Mouse (Mus musculus) kidney, adult 8-10 months (tissue): ENCODE data around the gene Barhl2.

Experiments used
- DNase-seq, 2 experiments: peaks; one replicate each; pipeline ENCODE4 v3.0.0; 2022

Barhl2 gene

DNA sequence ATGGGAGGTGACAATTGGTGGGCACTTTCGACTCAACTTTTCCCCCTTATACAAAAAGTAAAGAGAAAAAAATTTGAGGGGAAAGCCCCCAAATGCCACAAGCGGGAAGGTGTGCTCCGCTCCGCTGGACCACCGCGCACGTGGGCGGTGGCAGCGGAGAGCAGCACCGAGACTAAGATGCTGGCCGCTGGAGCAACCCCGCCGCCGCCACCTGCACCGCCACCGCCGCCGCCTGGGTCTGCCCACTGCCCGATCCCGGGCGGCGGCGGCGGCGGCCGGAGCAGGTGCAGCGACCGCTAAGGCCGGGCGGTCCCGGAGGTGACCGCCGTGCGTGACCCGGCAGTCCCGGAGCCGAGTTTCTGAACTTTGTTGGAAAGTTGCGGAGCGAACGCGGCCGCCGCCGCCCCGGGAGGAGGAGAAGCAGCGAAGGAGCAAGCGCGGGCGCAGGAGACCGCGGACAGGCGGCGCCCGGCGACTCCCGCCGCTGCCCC lies at the start of gene Barhl2:
Barhl2 (minus strand) TSS at position 181 of the 491 bp plus-strand sequence.
- DNase-seq, result no peak

DNA sequence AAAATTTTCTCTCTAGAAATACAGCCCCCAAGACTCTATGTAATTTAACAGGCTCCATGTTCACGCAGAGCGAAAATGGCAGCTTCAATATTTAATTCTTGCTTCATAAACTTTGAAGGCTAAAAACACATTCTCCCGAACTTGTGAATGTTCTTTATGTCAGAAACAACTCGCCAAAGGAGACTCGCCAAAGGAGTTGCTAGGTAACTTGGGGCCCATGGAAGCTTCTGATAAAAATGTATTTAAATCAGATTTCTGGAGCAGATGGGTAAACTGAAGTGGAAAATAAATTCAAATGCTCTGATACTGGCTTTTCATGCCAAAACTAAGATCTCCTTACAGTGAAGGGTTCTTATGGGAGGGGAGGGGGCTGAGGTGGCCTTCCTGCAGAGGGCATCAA lies 48.1 kb upstream of the Barhl2 start:
- DNase-seq, result no peak

DNA sequence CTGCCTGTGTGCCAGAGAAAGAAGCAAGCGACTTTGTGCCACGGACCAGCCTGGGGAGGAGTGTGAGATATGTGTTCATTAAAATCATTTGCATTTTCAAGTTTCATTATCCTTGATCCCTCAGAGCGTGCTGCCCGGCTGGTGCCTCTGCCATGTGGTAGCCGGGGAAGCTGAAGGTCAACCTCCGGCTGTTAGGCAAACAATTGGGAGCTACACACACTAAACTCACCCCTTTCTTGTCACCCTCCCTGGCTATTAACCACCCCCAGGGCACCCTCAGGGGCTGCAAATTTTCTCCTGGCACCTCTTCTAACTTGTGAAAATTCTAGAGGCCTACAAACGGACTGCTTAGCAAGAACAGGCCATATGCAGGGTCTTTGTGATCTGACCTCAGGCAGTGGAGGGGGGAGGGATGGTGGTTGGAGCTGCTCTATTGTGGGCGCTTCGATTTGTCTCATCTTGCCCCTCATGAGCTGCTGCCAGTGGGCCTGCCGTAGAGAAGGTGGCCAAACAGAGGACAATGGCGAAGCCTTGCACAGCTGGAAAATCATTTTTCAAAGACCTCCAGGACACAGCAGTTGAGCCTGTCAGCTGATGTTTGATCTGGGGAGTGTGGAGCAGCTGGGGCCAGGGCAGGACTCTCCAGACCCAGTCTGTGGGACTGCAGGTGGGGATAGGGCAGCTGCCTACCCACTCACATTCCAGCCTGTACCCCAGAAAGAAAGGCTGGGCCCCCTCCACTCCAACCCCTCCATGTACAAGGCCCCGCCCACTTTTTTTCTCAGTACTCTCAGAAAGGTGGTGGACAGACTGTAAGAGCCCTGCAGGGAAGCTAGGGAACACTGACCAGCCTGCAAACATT lies 44.9 kb upstream of the Barhl2 start:
- no peak for DNase-seq

DNA sequence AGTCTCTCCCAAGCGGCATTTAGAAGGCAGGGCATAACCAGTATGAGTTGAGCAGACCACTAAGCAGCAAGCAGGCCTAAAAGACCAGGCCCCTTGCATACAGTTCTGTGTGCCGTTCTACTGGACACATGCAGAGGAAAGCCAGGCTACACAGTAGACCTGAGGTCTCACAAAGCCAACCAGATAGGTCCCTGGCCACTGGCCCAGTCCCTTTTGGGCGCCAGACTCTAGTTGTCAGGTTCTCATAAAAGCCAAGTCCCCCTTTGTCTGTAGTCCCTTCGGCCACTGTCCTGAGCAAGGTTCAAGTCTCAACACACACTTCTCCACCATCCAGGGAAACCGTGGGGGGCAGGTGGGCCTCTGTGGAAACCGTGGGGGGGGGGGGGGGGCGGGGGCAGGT lies 44.3 kb upstream of the Barhl2 start:
- DNase-seq, result no peak

DNA sequence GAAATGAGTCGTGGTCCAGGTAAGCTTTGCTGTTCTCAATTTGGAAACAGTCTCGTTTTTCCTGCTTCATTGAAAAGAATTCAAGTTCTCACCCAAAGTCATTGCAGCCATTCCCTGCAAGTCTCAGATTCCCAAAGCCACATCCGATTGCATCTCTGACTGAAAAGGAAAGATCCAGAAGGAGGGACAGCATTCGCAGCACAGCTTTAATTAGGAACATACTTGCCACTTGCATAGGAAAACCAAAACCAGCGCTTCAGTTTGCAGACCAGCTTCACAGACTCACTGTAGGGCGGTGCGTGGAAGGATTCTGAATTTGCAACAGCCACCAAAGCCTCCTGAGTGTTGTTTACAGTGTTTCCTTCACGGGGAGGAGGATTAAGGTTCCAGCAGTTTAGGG lies 33.8 kb upstream of the Barhl2 start:
- no peak for DNase-seq

DNA sequence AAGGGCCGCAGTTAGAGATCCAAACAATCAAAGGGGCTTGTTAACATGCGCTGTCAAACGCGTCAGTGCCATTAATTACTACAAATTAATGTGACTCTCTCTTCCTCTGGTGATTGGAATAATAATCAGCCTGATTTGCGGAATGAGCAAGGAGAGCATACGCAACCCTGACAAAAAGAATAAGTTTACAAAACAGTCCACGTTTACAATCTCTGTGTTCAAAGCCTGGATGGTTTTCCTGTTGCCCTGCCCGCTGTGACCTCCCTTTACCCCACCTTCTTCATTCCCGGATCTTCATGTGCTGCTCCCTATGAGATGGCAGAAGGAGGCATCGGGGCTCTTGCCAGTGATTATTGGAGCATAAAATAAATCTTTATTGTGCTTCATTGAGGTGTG lies 14.1 kb upstream of the Barhl2 start:
- no peak for DNase-seq

DNA sequence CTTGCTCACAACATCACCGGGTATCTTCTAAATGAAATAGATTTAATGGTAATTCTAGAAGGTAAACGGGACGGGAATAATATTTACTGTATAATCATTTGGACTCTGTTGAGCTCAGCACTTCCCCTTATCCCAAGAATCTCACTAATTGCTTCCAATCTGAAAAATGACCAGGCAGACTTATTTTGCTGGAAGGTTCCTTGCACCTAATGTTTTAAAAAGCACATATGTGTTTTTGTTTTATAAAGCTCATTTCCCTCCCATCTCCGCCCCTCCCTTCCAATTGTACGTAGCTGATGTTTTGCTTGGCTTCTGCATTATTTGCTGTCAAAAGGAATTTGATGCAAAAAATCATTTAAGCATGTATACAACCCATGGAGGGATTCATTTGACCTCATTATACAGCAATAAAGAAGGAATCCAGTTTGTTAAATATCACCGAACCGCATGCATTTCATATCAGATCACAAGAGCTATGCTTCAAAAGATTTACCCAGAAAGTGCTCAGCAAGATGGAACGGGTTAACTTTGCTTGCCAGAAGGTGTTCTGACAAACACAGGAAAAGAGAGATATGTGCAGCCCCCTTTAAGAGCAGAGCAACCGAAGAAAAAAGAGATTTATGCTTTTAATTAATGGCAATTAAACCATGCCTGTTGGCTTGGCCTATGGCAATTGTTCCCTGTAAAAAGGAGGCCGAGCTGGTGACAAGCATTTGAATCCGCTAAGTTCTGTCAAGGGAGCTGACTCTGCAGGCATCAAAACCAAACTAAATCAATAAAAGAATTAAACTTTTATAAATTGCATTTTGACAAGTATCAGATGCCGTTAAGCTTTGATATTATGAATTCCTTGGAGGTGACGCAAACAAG lies 13.5 kb upstream of the Barhl2 start:
- no peak for DNase-seq

DNA sequence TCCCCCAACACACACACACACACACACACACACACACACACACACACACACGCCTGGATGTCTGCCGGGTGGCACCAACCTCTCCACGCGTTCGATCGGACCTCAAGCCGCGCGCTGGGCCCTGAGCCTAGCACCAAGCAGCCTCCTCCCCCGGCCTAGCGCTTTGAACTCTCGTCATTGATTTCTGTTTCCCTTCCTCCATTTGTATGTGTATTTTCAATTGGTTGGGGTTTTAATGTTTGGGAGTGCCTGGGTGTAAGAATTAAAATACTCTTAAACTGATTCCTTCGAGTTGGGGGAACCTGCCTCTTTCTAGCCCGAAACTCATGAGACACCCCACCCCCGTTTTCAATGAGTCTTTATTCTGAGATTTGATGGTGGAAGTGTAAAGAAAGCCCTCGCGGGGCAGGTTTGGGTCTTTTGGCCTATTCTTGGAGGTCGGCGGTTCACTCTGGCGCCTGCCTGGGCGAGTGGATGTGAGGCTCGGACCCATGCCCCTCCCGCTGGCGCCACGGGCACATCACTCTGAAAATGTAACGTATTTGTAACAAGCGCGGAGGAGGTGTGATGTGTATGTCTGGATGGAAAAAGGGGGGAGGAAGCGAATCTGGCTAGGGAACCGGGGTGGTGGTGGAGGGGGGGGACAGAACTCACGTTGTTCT lies 7.3 kb upstream of the Barhl2 start:
- DNase-seq, result no peak

DNA sequence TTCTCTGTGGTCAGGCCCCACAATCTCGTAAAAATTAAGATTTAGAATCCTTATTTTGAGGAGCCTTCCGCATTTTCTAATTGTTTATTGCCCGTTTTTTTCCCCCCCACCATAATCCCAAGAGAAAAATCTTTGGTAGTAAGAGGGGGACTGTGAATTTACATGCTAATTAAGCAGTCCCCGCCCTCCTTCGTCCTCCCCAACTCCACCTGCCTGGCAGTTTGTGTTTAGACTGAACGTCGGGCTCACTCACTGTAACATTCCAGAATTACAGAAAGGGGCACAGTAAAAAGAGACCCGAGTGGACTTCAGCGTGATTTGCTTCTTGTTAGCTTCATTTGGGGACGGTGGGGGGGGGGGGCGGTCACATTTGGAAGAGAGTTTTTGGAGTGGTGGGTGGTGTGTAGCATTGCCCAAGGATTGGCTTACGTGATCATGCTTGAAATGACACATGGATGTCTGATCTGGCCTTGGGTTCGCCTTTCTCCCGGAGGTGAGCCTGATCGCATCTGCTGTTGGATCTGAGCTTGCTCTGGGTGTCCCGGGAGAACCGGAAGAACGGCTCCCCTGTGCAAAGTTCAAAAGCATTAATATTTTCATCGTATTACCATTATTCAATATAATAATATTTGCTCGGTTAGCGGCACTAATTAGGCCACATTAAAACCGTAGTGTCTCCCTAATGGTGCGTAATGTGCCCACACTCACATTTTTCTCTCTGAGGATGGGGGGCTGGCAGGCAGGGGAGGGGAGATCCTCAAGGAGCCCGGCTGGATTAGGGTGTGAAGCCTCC lies 6.6 kb upstream of the Barhl2 start:
- DNase-seq, result no peak

DNA sequence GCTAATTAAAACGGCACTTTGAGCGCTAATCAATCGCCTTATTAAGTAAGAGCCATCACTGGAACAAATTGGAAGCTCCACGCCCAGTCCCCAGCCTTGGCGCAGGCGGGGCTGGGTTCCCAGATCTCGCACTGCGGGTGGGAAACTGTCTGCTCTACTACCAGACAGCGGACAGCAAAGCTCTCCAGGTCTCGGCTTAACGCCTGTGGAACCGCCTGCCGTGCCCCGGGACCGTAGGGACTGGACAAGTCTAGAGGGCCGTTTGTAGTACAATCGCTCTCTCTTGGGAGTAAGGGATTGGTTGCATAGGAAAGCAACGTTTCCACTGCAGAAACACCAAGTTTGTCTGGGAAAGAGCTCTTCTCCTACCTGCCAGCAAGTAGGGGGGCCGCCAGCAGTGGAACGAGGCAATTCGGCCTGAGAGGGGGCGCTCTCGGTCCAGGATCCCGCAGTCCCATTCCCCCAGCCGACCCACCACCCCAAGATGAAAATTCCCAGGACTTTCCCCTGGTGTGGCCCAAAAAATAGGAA lies 5.8 kb upstream of the Barhl2 start:
- DNase-seq, result no peak

DNA sequence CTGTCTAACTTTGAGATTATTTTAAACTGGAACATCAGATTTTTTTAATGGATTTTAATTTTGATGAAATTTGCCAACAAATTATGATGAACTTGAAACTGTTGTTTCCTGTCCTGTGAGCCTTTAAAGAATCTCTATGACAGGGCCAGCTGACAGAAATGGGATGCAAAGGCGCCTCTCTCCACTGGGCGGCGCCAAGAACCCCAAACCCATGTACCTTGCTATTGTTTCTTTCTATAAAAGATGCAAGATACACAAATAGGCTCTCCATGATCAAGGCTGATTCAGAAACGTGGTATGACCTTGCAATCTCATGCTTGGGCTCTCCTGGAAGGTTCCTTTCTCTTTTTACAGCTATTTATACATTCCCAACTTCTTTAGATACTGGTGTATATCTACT lies 3.9 kb upstream of the Barhl2 start:
- peak; percentile 13 to 63 for DNase-seq

DNA sequence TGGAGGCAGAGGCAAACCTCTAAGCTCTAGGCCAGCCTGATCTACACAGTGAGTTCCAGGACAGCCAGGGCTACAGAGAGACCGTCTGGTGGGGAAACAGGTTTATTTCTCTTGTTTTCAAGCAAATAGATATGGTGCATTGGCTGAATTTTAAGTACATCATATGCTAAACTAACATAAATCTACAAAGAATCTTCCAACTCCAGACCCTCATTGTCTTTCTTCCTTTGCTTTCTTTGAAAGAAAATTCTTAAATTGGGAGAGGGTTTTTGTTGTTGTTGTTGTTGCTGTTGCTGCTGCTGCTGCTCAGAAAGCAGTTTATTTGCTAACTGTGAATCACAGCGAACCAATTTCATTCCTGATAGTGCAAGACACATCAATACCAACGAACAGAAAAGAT lies 3.5 kb upstream of the Barhl2 start:
- no peak for DNase-seq

DNA sequence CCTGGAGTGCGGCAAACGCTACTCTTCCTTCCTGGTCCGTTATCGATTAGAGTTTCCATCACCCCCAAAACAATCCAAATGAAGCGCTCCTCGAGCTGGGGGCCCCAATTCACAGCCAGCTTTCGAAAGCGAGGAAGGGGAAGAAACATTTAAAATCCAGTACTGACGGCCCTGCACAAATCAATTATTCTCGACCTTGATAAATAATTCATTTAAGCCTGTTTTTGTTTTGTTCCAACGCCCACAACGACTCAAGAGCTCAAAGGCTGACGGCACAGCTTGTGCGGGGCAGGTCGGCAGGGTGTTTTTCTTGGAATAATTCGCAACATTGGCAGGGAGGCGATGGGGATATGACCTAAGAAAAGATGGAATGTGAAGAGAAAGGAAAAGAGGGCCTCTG lies 2.6 kb upstream of the Barhl2 start:
- no peak for DNase-seq

DNA sequence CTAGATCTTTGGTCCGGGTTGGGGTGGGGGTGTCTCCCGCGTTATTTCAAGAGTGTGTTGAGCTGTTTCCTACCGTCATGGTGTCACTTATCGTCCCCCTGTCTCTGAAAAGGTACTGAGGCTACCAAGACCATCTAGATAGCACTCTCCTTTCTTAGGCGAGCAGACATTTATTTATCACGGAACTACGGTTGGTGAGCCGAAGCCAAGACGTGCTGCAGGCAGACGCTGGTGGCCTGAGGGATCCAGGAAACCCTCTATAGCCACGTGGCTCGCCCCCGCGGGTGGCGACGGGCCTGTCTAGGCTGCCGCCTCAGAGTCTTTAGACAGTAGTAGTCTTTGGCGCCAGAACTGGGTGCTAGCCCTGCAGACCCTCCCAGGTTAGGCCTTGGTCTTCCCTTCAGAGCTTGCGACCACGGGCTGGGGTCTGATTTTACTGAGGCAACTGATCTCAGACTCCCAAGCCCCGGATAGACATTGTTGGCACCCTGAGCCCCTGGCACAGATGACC lies 2.1 kb upstream of the Barhl2 start:
- no peak for DNase-seq

DNA sequence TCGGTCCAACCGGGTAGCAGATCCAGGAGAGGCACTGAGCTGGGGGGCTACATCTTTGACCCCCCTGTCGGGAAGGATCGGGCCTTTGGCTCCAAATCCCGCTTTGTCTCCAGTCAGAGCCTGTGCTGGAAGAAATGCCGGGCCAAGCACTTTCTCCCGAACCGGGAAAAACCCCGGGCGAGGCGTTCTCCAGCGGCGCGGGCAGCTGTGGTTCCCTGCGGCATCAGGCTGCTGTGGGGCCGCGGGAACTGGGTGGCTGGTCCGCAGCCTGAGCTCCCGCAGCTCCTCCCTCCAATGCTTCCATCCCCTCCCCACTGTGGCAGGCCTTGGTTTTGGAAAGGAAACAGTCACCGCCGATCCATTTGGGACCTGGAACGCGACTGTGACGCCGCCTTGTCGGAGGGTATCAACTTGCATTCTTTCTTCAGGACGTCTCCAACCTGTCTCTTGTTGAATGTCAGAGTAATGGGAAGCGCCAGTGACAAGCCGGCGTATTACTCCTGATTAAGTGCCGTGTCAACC lies 1.2 kb upstream of the Barhl2 start:
- no peak for DNase-seq

DNA sequence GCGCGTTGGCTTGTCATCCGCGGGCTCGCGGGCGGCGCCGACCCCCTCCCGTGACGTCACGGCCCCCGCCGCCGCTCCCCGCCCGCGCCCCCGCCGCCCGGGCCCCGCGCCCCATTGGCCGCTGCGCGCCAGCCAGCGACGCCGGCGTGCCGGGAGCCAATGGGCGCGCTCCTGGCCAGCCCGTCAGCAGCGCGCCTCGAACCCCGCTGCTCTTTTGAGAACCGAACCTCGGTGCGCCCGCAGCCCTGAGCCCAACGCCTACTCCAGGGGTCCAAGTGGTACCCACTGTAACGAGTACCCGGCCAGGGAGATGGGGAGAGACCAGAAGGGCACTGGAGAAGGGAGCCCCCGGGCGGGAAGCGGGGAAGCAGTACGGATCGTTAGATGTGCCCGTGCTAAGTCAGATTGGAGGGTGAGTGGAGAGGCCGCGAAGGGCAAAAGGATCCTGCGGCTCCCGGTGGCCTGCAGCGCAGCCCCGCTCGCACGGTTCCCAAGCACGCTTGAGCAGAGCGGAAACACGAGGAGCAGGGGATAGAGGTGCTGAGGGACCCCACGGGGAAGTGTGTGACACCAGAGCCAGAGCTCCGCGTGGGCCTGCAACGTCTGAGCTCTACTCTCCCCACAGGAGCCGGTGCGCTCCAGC lies 632 bp upstream of the Barhl2 start:
- DNase-seq, result no peak

DNA sequence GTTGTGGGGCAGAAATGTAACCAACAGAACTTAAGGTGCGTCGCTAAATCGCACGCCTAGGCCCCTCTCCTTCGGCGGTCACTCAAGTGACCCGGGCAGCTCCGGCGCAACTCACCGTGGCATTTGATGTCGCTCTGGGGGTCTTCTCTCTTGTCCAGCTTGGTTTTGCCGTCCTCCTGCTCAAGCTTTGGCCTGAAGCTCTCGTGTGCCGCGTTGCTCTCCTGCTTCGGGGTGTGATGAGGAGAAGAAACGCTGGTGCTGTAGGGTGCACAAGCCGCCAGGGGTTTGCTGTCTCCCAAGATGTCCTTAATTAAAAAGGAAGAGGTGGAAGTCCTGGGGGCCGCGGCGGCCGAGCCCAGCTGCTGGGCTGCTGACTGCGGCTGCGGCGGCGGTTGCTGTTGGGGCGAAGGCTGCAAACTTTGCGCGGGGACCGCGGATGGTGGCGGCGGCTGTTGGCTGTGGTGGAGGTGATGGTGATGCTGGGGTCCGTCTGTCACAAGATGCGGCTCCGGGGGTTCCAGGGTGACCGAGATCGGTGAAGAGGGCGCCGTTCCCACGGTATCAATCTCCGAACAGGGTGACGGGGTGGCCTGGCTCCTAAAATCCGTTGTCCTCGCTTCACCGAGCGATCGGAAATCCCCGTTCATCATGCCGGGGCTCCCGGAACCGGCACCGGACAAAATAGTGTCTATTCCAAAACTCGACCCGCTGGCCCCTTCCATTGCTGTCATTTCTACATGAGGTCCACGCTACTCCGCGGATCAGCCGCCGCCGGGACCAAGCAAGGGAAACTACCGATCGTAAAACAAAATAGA lies 648 bp downstream of the Barhl2 start:
- no peak for DNase-seq

DNA sequence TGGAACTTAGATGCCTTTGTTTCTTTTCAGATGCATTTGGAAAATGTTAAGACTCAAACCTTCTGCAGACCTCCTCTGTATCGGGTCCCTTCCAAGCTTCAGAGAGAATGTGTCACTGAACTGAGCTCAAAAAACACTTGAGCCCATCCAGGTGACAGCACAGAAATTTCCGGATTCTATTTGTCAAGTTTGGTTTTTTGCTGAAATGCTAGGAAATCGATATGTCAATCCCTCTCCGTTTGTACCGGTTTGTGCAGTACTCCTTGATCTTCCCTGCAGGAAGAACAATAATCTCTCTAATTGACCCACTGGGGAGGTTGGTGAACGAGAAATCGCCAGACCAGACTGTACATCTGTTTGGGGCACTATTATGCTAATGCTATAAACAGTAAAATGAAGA lies 2.0 kb downstream of the Barhl2 start:
- DNase-seq, result no peak

DNA sequence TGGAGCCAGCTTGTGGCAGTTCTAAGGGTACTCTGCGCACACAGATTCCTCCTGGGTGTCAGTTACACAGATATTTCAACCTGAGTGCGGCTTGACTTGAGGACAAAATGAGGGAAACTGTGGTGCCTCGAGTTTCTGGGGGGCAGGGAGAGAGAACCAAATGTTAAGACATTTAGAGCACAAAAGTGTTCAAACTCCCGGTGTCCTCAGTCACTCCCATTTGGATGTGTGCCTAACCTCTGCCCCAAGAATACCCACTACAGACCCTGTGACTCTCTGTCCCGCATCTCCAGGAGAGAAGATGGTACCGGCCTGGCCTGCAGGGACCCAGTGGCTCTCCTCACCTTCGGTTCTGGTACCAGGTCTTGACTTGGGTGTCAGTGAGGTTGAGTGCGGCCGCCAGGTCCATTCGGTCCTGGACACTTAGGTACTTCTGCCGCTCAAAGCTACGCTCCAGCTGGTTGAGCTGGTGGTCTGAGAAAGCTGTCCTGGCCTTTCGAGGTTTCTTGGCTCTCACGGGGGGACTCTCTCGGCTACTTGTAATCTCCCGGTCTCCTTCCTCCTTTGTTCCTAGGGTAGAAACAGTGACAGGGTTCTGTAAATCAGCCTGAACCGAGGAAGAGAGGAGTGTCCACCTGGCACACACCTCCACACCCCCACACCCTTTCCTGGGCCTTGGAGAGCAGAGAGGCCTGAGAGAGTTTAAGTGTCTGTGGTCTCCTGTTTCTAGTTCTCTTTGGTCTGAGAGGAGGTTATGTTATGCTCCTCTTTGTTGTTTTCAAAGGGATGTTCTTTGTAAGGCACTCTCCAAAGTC lies 2.7 kb downstream of the Barhl2 start:
- DNase-seq, result no peak
